Mouse (Mus musculus) brain, embryonic 14.5 days (tissue): Measurements from ENCODE around the gene Slc2a9.

Source experiments
- CTCF ChIP-seq: fragments of 200-500 bp; IDR thresholded peaks from 2 replicates; pipeline ENCODE4 v1.5.1; 2012; ENCODE audit warnings: inconsistent platforms, mild to moderate bottlenecking, moderate library complexity, borderline replicate concordance; ENCODE audit not compliant: insufficient read depth, insufficient read length; ENCODE audit errors: extremely low read depth
- POLR2A ChIP-seq: fragments of 200-500 bp; IDR thresholded peaks from 2 replicates; pipeline ENCODE4 v1.6.1; 2012; ENCODE audit warnings: mild to moderate bottlenecking, inconsistent platforms, borderline replicate concordance; ENCODE audit not compliant: poor library complexity, insufficient read depth, insufficient read length, severe bottlenecking; ENCODE audit errors: extremely low read depth

DNA sequence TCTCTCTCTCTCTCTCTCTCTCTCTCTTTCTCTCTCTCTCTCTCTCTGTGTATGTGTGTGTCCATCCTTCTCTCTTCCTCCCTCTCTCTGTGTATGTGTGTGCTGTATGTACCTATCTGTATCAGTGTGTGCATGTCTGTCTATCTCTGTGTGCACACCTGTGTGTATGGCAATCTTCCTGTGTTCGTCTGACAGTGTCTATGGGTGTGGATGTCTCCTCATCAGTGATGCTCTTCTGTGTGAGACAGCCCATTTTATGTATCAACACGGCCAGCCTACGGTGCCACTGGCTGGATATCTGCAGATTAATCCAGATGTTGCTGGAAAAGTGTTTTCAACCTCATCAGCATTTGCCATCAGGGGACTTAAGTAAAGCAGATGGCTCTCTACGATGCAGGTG, 15.7 kb downstream of the Slc2a9 start:
- TF ChIP-seq CTCF (no peak), POLR2A (no peak)
